Mouse (Mus musculus): ENCODE results near the gene Abcg8. TPM values are rescaled to one million over a fixed set of nuclear protein-coding genes. Genes with fewer than 3 reads are reported as not detected.

The Abcg8 gene
- polyA plus RNA-seq, 1 experiment from 2014 or later, result 0.09 TPM

DNA sequence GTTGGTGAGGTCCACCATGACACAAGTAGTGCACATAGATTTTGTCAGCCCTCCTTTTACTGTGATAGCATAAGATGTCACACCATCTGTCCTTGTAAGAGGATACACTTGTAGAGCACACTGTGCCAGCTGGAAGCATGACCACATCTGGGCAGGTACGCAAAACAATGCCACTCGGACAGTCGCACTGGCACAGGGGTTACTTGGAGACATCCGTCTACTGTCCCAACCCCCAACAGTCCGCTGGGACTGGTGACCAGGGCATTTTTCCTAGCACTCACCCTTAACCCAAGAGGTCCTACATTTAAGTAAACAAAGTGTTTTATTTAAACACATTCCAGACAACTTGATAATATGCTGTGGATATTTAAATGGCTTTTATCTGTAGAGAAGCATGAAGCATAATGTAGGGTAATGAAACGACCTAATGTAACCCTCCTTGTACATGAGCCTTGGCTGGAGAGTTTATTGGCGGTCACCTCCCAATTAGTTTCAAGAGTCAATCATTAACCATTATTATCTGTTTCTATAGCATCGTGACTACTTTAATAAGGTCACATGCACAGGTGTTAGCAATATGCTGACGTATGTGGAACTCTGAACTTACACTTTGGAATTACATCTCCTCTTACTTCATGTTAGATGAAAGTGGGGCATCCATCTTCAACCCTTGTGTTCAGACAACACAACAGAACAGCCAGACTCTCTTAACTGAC lies 25.6 kb upstream of the Abcg8 start:
- 89% methylated on average over 9 of the region's 9 CpGs for WGBS
- no peak overlapping the region for H3K4me2 ChIP-seq (ENCODE audit: low read depth, severe bottlenecking)
- no peaks in the 10 kb centered on the region for H3K27me3 ChIP-seq (ENCODE audit: control insufficient read depth, insufficient read depth, low read length)
- DNase-seq (ENCODE audit: low spot score) (no peak), ATAC-seq (ENCODE audit: insufficient number of reproducible peaks, low FRiP score, low TSS enrichment, low read depth) (no peak)
- no peaks in the 10 kb centered on the region for H3K36me3 ChIP-seq (ENCODE audit: control insufficient read depth, insufficient read depth, low read length)
- no peaks in the 10 kb centered on the region for H3K9me3 ChIP-seq (ENCODE audit: control insufficient read depth, low read length)
- no peak overlapping the region for H3K27ac ChIP-seq (replicated peaks; ENCODE audit: low read depth, low read length)
- peaks cover 2% of the 10 kb centered on the region; the same call in 1 of the 2 replicates for H3K4me1 ChIP-seq (ENCODE audit: control insufficient read depth, insufficient read depth, low read length)
- H3K9ac ChIP-seq (ENCODE audit: low read length), result no peak overlapping the region
- H3K4me3 ChIP-seq (ENCODE audit: low read depth, low read length), result no peak overlapping the region

DNA sequence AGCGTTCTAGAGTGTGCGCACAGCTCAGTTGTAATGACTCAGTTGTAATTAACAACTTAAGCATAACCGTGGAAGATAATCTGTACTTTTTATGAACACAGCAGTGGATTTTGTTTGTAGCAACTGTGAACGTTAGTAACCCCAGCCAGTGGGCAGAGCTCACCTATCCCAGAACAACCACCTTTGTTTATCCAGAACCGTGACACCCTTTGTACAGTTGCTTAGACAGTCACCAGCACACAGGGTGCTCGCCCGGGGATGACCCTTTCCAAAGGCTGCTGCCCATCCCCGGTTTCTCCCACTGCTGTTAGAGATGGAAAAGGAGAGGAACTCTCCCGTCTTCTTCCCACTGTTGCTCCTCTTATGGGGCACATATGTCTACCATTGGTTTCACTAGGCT lies 22.6 kb upstream of the Abcg8 start:
- Histone ChIP-seq H3K27me3 (ENCODE audit: control insufficient read depth, insufficient read depth, low read length) (no peaks in the 10 kb centered on the region), H3K4me3 (ENCODE audit: low read depth, low read length) (no peak overlapping the region), H3K27ac (replicated peaks; ENCODE audit: low read depth, low read length) (no peak overlapping the region), H3K36me3 (ENCODE audit: control insufficient read depth, insufficient read depth, low read length) (no peaks in the 10 kb centered on the region), H3K9me3 (ENCODE audit: control insufficient read depth, low read length) (no peaks in the 10 kb centered on the region), H3K4me1 (ENCODE audit: control insufficient read depth, insufficient read depth, low read length) (no peaks in the 10 kb centered on the region; the same call in 1 of the 2 replicates), H3K4me2 (ENCODE audit: low read depth, severe bottlenecking) (no peak overlapping the region), H3K9ac (ENCODE audit: low read length) (no peak overlapping the region)
- ATAC-seq (ENCODE audit: insufficient number of reproducible peaks, low FRiP score, low TSS enrichment, low read depth) (no peak), DNase-seq (ENCODE audit: low spot score) (no peak)
- WGBS, result 90% methylated on average over 9 of the region's 9 CpGs

DNA sequence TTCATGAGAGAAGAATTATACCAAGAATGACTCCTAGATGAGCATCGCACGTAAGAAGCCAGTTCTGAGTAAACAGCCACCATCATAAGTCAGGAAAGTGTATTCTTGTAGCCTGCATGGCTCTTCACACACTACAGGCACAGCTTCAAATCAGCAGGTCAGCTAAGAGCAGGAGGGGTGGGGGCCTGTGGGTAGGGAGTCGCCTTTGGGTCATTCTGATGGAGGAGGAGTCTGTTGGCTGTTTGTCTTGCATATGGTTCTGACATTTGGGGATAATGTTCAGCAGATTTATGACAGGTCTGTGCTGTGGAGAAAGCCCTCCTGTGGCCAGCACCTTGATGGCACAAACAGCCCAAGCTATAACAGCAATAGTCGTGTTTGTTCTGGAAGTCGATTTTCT lies 19.9 kb upstream of the Abcg8 start:
- H3K9ac ChIP-seq (ENCODE audit: low read length), result no peak overlapping the region
- no peaks in the 10 kb centered on the region for H3K27me3 ChIP-seq (ENCODE audit: control insufficient read depth, insufficient read depth, low read length)
- no peaks in the 10 kb centered on the region for H3K36me3 ChIP-seq (ENCODE audit: control insufficient read depth, insufficient read depth, low read length)
- no peak overlapping the region for H3K4me3 ChIP-seq (ENCODE audit: low read depth, low read length)
- H3K4me2 ChIP-seq (ENCODE audit: low read depth, severe bottlenecking), result no peak overlapping the region
- 66% methylated on average over 5 of the region's 5 CpGs for WGBS
- DNase-seq (ENCODE audit: low spot score), result no peak
- H3K4me1 ChIP-seq (ENCODE audit: control insufficient read depth, insufficient read depth, low read length), result no peaks in the 10 kb centered on the region; the same call in 1 of the 2 replicates
- no peak overlapping the region for H3K27ac ChIP-seq (replicated peaks; ENCODE audit: low read depth, low read length)
- H3K9me3 ChIP-seq (ENCODE audit: control insufficient read depth, low read length), result no peaks in the 10 kb centered on the region
- ATAC-seq (ENCODE audit: insufficient number of reproducible peaks, low FRiP score, low TSS enrichment, low read depth), result no peak

DNA sequence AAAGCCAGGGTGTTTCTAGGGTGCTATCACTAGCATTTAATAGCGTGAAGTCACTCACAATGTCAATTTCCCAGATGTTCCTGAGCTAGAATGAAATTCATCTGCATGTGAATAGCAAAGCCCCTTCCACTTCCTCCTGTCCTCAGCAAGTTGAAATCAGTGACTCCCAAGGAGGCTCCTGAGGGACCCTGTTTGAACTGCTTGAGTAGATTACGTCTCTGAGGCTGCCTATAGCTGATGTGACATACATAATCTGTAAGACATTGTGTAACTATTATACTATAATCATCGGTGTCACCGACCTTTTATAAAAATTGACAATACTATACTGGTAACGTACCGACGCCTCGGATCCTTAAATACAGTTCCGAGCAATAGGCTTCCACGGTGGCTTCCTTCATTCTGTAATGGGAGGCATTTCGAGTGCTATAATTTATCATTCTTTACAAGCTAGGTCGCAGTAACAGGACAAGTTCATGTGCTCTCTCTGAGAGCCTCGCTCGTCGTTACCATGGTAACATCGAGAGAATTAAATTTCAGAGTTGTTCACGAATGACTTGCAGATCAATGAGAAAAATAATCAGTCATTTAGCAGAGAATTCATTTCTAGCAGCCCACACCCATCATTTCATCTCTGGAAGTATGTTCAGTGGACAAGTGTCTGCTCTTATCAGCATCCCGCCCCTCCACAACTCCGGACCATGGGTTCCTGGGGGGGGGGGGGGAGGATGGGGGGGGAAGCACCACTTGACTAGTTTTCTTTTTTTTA lies 19.3 kb upstream of the Abcg8 start:
- H3K27ac ChIP-seq (replicated peaks; ENCODE audit: low read depth, low read length), result no peak overlapping the region
- H3K9ac ChIP-seq (ENCODE audit: low read length), result no peak overlapping the region
- no peak overlapping the region for H3K4me2 ChIP-seq (ENCODE audit: low read depth, severe bottlenecking)
- no peaks in the 10 kb centered on the region; the same call in 1 of the 2 replicates for H3K4me1 ChIP-seq (ENCODE audit: control insufficient read depth, insufficient read depth, low read length)
- no peak overlapping the region for H3K4me3 ChIP-seq (ENCODE audit: low read depth, low read length)
- no peaks in the 10 kb centered on the region for H3K9me3 ChIP-seq (ENCODE audit: control insufficient read depth, low read length)
- DNase-seq (ENCODE audit: low spot score) (no peak), ATAC-seq (ENCODE audit: insufficient number of reproducible peaks, low FRiP score, low TSS enrichment, low read depth) (no peak)
- H3K27me3 ChIP-seq (ENCODE audit: control insufficient read depth, insufficient read depth, low read length), result no peaks in the 10 kb centered on the region
- H3K36me3 ChIP-seq (ENCODE audit: control insufficient read depth, insufficient read depth, low read length), result no peaks in the 10 kb centered on the region
- 75% methylated on average over 19 of the region's 19 CpGs for WGBS

DNA sequence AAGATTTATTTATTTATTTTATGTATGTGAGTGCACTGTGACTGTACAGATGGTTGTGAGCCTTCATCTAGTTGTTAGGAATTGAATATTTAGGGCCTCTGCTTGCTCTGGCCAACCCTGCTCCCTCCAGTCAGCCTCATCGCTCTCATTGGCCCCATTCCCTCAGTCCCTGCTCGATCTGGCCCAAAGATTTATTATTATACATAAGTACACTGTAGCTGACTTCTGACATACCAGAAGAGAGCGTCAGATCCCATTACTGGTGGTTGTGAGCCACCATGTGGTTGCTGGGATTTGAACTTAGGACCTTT lies 18.7 kb upstream of the Abcg8 start:
- no peak for ATAC-seq (ENCODE audit: insufficient number of reproducible peaks, low FRiP score, low TSS enrichment, low read depth)
- H3K27me3 ChIP-seq (ENCODE audit: control insufficient read depth, insufficient read depth, low read length), result no peaks in the 10 kb centered on the region
- no peaks in the 10 kb centered on the region; the same call in 1 of the 2 replicates for H3K4me1 ChIP-seq (ENCODE audit: control insufficient read depth, insufficient read depth, low read length)
- H3K4me3 ChIP-seq (ENCODE audit: low read depth, low read length), result no peak overlapping the region
- DNase-seq (ENCODE audit: low spot score), result no peak
- H3K36me3 ChIP-seq (ENCODE audit: control insufficient read depth, insufficient read depth, low read length), result no peaks in the 10 kb centered on the region
- 71% methylated on average over 3 of the region's 3 CpGs for WGBS
- no peak overlapping the region for H3K27ac ChIP-seq (replicated peaks; ENCODE audit: low read depth, low read length)
- no peaks in the 10 kb centered on the region for H3K9me3 ChIP-seq (ENCODE audit: control insufficient read depth, low read length)
- no peak overlapping the region for H3K4me2 ChIP-seq (ENCODE audit: low read depth, severe bottlenecking)
- no peak overlapping the region for H3K9ac ChIP-seq (ENCODE audit: low read length)

DNA sequence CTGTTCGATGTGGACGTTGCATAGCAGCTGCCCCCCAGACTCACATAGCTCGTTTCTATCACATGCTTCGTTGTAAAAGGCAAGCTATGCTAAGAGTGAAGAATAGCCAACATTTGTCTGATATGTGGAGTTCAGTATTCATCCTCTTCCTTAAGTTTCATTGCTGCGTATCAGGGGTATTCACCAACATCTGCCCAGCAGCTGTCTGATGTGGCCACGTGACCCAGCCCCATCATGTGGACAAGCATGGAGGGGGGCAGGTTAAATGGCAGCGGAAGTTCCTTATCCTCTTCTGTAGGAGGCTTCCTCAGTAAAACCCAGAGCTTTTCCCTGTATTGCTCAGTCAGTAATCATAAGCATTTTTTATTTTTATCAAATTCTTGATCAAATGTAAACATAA lies 18.3 kb upstream of the Abcg8 start:
- H3K4me1 ChIP-seq (ENCODE audit: control insufficient read depth, insufficient read depth, low read length), result no peaks in the 10 kb centered on the region; the same call in 1 of the 2 replicates
- H3K4me3 ChIP-seq (ENCODE audit: low read depth, low read length), result no peak overlapping the region
- WGBS, result 68% methylated on average over 7 of the region's 7 CpGs
- H3K4me2 ChIP-seq (ENCODE audit: low read depth, severe bottlenecking), result no peak overlapping the region
- no peaks in the 10 kb centered on the region for H3K36me3 ChIP-seq (ENCODE audit: control insufficient read depth, insufficient read depth, low read length)
- DNase-seq (ENCODE audit: low spot score) (no peak), ATAC-seq (ENCODE audit: insufficient number of reproducible peaks, low FRiP score, low TSS enrichment, low read depth) (no peak)
- H3K9ac ChIP-seq (ENCODE audit: low read length), result no peak overlapping the region
- no peaks in the 10 kb centered on the region for H3K9me3 ChIP-seq (ENCODE audit: control insufficient read depth, low read length)
- H3K27me3 ChIP-seq (ENCODE audit: control insufficient read depth, insufficient read depth, low read length), result no peaks in the 10 kb centered on the region
- H3K27ac ChIP-seq (replicated peaks; ENCODE audit: low read depth, low read length), result no peak overlapping the region

DNA sequence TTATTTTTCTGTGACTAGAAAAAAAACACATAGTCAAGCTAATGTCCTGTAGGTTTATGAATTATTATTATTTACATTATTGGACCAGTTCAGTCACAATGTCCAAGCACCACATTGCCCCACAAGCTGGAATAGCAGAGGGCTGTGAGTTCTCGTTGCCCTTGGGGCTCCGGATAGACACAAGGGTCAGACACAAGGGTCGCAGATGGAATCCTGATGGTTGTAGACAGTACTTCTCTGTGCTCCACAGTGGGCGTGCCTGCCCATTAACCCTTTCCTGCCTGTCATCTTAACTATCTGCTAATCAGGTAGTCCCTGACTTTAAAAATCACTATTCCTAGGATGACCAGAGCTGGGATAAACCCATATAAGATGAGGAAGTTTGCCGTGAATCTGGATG lies 17.9 kb upstream of the Abcg8 start:
- Histone ChIP-seq H3K27me3 (ENCODE audit: control insufficient read depth, insufficient read depth, low read length) (no peaks in the 10 kb centered on the region), H3K4me1 (ENCODE audit: control insufficient read depth, insufficient read depth, low read length) (no peaks in the 10 kb centered on the region; the same call in 1 of the 2 replicates), H3K4me3 (ENCODE audit: low read depth, low read length) (no peak overlapping the region), H3K27ac (replicated peaks; ENCODE audit: low read depth, low read length) (no peak overlapping the region), H3K36me3 (ENCODE audit: control insufficient read depth, insufficient read depth, low read length) (no peaks in the 10 kb centered on the region), H3K9ac (ENCODE audit: low read length) (no peak overlapping the region), H3K4me2 (ENCODE audit: low read depth, severe bottlenecking) (no peak overlapping the region), H3K9me3 (ENCODE audit: control insufficient read depth, low read length) (no peaks in the 10 kb centered on the region)
- no peak for ATAC-seq (ENCODE audit: insufficient number of reproducible peaks, low FRiP score, low TSS enrichment, low read depth)
- DNase-seq (ENCODE audit: low spot score), result no peak
- WGBS, result 36% methylated on average over 5 of the region's 5 CpGs

DNA sequence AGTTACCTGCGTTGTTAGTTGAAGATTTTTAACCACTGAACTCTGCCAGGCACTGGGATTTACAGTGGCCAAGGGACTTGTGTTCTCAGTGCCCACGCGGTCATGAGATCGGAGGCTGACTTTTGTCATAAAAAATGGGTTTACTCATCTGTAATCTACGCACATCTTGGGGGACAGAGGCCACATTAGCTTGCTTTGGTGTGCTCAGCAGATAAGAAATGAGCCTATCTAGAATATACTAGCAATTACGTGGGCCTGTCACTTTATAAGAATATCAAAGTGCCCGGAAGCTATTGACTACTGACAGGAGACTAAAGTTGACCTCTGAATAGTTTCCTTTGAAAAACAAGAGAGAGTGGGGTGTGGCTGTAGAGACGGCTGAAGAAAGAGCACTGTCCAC lies 17.2 kb upstream of the Abcg8 start:
- no peak for ATAC-seq (ENCODE audit: insufficient number of reproducible peaks, low FRiP score, low TSS enrichment, low read depth)
- H3K4me2 ChIP-seq (ENCODE audit: low read depth, severe bottlenecking), result no peak overlapping the region
- no peaks in the 10 kb centered on the region for H3K9me3 ChIP-seq (ENCODE audit: control insufficient read depth, low read length)
- H3K27me3 ChIP-seq (ENCODE audit: control insufficient read depth, insufficient read depth, low read length), result no peaks in the 10 kb centered on the region
- no peak for DNase-seq (ENCODE audit: low spot score)
- no peaks in the 10 kb centered on the region for H3K36me3 ChIP-seq (ENCODE audit: control insufficient read depth, insufficient read depth, low read length)
- H3K27ac ChIP-seq (replicated peaks; ENCODE audit: low read depth, low read length), result no peak overlapping the region
- 93% methylated on average over 8 of the region's 8 CpGs for WGBS
- no peak overlapping the region for H3K4me3 ChIP-seq (ENCODE audit: low read depth, low read length)
- no peaks in the 10 kb centered on the region; the same call in 1 of the 2 replicates for H3K4me1 ChIP-seq (ENCODE audit: control insufficient read depth, insufficient read depth, low read length)
- H3K9ac ChIP-seq (ENCODE audit: low read length), result no peak overlapping the region
